Mouse (Mus musculus) forebrain, embryonic 14.5 days (tissue): ENCODE measurements at regions not wholly inside any gene's neighbourhood (a gene's known extent, or its start where the extent isn't known, plus 50 kb on each side); places are given as distances from the start of the nearest gene placed in this dataset.
"Not testable (repeated sequence)": the region's sequence is repeated elsewhere in the genome, so short reads cannot be mapped to it uniquely, and the experiment has no call there.

Experiments
- ATAC-seq: fragments of 200-750 bp; cut with Nextera tagmentation; 2 replicates; pipeline ENCODE4 v1.8.0; 2017; ENCODE audit warnings: mild to moderate bottlenecking, moderate library complexity
- DNase-seq: peaks from one replicate; pipeline ENCODE4 v3.0.0-alpha.2; 2015; ENCODE audit warnings: low spot score
- H3K27ac ChIP-seq: fragments of 300-500 bp; sonication (generic); 2 replicates; pipeline ENCODE4 v1.5.1; 2014; ENCODE audit warnings: low read depth, mild to moderate bottlenecking, control low read depth, low read length, moderate library complexity
- H3K27me3 ChIP-seq: fragments of 300-500 bp; sonication (generic); replicated peaks from 2 replicates; pipeline ENCODE4 v1.6.1; 2014; ENCODE audit warnings: low read length, control low read depth, mixed read lengths; ENCODE audit not compliant: control insufficient read depth, insufficient read depth
- H3K36me3 ChIP-seq: fragments of 300-500 bp; sonication (generic); 2 replicates; pipeline ENCODE4 v1.6.1; 2014; ENCODE audit warnings: low read length, control low read depth; ENCODE audit not compliant: control insufficient read depth, insufficient read depth
- H3K4me1 ChIP-seq: fragments of 300-500 bp; sonication (generic); 2 replicates; pipeline ENCODE4 v1.6.1; 2014; ENCODE audit warnings: antibody characterized with exemption, low read length, control low read depth; ENCODE audit not compliant: control insufficient read depth, insufficient read depth
- H3K4me2 ChIP-seq: fragments of 300-500 bp; sonication (generic); 2 replicates; pipeline ENCODE4 v1.6.1; 2014; ENCODE audit warnings: mild to moderate bottlenecking, control low read depth, low read length
- H3K4me3 ChIP-seq: fragments of 300-500 bp; sonication (generic); 2 replicates; pipeline ENCODE4 v1.5.1; 2014; ENCODE audit warnings: low read depth, low read length, control low read depth
- H3K9ac ChIP-seq: fragments of 300-500 bp; sonication (generic); 2 replicates; pipeline ENCODE4 v1.6.1; 2014; ENCODE audit warnings: mild to moderate bottlenecking, low read length, control low read depth, moderate library complexity
- H3K9me3 ChIP-seq: fragments of 300-500 bp; sonication (generic); replicated peaks from 2 replicates; pipeline ENCODE4 v1.6.1; 2016; ENCODE audit warnings: low read length, control low read depth, mixed read lengths; ENCODE audit not compliant: control insufficient read depth
- WGBS: fragments of 180-500 bp; shearing (Covaris S2); extraction: QIAGEN DNeasy Blood & Tissue Kit; methylation state at CpG from one replicate; pipeline ENCODE4 v1.1.7; 2014; 5-methylcytosine and 5-hydroxymethylcytosine counted together

DNA sequence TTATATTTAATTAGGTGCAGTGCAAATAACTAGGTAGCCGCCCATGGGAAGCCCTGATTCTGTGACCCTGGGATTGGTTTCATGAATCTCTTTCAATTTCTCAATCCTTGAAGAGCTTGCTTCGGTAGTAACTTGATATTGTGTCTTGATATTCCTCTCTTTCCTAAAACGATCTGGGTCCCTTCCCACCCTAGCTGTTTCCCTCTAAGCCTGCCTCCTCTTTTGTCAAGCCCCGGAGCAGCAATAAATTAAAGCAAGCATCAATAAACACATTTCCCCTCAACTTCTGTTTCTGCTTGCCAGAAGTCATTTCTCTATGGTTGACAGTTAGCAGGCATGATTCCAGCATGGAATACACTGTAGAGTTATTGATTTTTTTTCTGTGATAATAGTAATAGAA lies 252.6 kb upstream of the Api5 start:
- H3K4me1 ChIP-seq = no peaks in the 10 kb centered on the region
- peak; percentile 31 for DNase-seq

GRCm38 (mm10) chr2:94685619-94686018 lies 247.7 kb upstream of the Api5 start:
- H3K9ac ChIP-seq, H3K27ac ChIP-seq, H3K4me1 ChIP-seq, H3K9me3 ChIP-seq, H3K4me2 ChIP-seq, H3K4me3 ChIP-seq, H3K36me3 ChIP-seq, H3K27me3 ChIP-seq: not testable (repeated sequence)
- ATAC-seq (peak; percentile 69; the same call in 1 of the 2 replicates), DNase-seq (peak; percentile 41)
- 88% methylated on average over 2 of the region's 5 CpGs for WGBS

More for the DNA sequence above, 252.6 kb upstream of the Api5 start:
- Histone ChIP-seq H3K27me3 (no peaks in the 10 kb centered on the region), H3K36me3 (no peaks in the 10 kb centered on the region), H3K4me2 (no peak overlapping the region), H3K4me3 (no peak overlapping the region), H3K9me3 (no peaks in the 10 kb centered on the region), H3K9ac (no peak overlapping the region), H3K27ac (no peak overlapping the region)
- 45% methylated on average over 4 of the region's 4 CpGs for WGBS
- ATAC-seq = no peak

DNA sequence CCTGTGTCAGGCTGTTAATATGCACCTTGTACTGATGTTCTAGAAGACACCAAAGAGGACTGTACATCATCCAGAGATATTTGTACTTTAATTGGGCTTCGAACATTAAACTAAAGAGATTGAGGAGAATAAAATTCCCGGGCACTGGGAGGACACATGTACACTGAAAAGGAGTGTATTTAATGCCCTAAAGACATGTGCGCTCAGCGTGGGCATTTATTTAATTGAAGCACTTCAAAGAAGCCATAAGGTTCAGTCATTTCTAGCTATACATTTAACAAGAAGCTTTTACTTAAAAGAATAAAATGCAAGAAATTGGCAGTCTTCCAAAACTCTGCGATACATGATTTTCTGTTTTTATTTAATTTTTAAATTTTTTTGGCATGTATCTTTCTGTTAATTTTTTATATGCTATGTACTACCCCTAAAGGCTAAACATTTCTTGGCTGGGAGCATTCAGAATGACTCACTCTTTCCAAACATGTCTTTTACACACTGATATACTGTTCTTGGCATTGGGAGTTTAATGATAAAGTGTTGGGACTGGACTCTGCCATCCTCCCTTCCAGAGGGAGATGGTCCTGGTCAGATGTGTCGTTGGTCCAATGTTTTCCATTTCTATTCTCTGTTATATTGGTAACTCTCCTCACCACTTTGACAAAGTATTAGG lies 242.3 kb upstream of the Api5 start:
- Histone ChIP-seq H3K27me3 (no peaks in the 10 kb centered on the region), H3K9me3 (no peaks in the 10 kb centered on the region), H3K27ac (no peak overlapping the region), H3K9ac (no peak overlapping the region), H3K36me3 (no peaks in the 10 kb centered on the region), H3K4me1 (no peaks in the 10 kb centered on the region), H3K4me3 (no peak overlapping the region), H3K4me2 (no peak overlapping the region)
- DNase-seq = peak; percentile 44
- 82% methylated on average over 6 of the region's 6 CpGs for WGBS
- no peak for ATAC-seq

DNA sequence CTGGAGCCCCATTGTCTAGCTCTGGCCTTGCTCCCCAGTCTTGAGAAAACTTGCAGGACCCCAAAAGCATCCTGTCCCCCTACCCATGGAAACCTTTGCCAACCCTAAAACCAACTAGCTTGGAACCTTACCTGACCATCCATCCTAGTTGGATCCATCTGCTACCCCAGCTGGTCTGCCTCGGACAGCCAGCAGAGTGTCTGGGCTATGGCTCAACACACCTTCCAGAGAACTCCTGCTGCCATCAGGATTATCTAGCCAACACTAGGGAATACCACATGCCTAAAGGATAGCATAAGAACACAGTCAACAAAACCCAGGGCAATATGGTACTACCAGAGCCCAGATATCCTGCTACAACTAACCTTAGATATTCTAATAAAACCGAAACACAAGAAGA lies 227.9 kb upstream of the Api5 start:
- Histone ChIP-seq H3K4me2 (no peak overlapping the region), H3K27ac (no peak overlapping the region), H3K4me3 (no peak overlapping the region), H3K9me3 (no peaks in the 10 kb centered on the region), H3K4me1 (no peaks in the 10 kb centered on the region), H3K9ac (no peak overlapping the region), H3K36me3 (no peaks in the 10 kb centered on the region), H3K27me3 (no peaks in the 10 kb centered on the region)
- DNase-seq (no peak), ATAC-seq (no peak)
- WGBS = 96% methylated on average over 2 of the region's 2 CpGs

DNA sequence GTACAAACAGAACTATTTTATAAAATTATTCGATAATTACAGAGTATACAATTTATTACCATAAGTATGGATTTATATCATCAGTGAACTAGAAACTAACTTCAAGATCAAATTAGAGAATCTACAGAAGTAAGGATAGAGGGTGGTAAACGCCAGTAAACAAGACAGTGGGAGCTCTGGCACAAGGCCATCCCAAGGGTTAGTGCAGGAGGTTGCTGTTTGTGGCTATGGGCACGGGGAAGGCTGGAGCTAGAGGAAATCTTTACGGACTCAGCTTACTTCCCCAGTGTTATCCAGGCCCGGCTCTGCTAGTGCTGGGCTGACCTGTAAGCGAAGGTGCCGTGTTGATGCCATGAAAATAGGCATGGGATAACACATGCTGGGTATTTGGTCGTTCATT lies 220.5 kb upstream of the Api5 start:
- no peak for DNase-seq
- ATAC-seq = no peak

More for the DNA sequence above, 220.5 kb upstream of the Api5 start:
- no peak overlapping the region for H3K27ac ChIP-seq
- no peaks in the 10 kb centered on the region for H3K4me1 ChIP-seq
- no peak overlapping the region for H3K4me2 ChIP-seq
- no peak overlapping the region for H3K4me3 ChIP-seq
- H3K9ac ChIP-seq = no peak overlapping the region
- H3K9me3 ChIP-seq = no peaks in the 10 kb centered on the region
- 87% methylated on average over 8 of the region's 8 CpGs for WGBS
- no peaks in the 10 kb centered on the region for H3K36me3 ChIP-seq
- no peaks in the 10 kb centered on the region for H3K27me3 ChIP-seq
